Mouse (Mus musculus) cerebellum, adult (tissue): ENCODE data around the gene Jun.

ENCODE experiments used
- ATAC-seq: cut with Nextera tagmentation; 2 replicates; pipeline ENCODE4 v1.9.2; 2017; ENCODE audit warnings: mild to moderate bottlenecking, moderate library complexity, mixed read lengths; ENCODE audit not compliant: insufficient number of reproducible peaks, low FRiP score, low TSS enrichment

The Jun gene

GRCm38 (mm10) chr4:95044721-95045120 lies 7.3 kb downstream of the Jun start:
- no peak for ATAC-seq

GRCm38 (mm10) chr4:95038024-95038423 lies 14.0 kb downstream of the Jun start:
- no peak for ATAC-seq

GRCm38 (mm10) chr4:95031158-95031557 lies 20.9 kb downstream of the Jun start:
- no peak for ATAC-seq

GRCm38 (mm10) chr4:95025847-95026600 lies 26.0 kb downstream of the Jun start:
- no peak for ATAC-seq

- ATAC-seq, result no peak
Measured at GRCm38 (mm10) chr4:95023350-95023953, 28.6 kb downstream of the Jun start.

GRCm38 (mm10) chr4:95021649-95022637 lies 30.1 kb downstream of the Jun start:
- no peak for ATAC-seq

- ATAC-seq, result no peak
Measured at GRCm38 (mm10) chr4:95020201-95020600, 31.8 kb downstream of the Jun start.

- ATAC-seq, result no peak
Measured at GRCm38 (mm10) chr4:95018221-95018620, 33.8 kb downstream of the Jun start.

GRCm38 (mm10) chr4:95012706-95013105 lies 39.3 kb downstream of the Jun start:
- no peak for ATAC-seq

- ATAC-seq, result no peak
Measured at GRCm38 (mm10) chr4:95012256-95012655, 39.8 kb downstream of the Jun start.

- peak; percentile 58; the same call in 1 of the 2 replicates for ATAC-seq
Measured at GRCm38 (mm10) chr4:95008175-95009057, 43.6 kb downstream of the Jun start.

- ATAC-seq, result no peak
Measured at GRCm38 (mm10) chr4:95007759-95008158, 44.3 kb downstream of the Jun start.

GRCm38 (mm10) chr4:95005251-95005830 lies 46.7 kb downstream of the Jun start:
- no peak for ATAC-seq

GRCm38 (mm10) chr4:95001043-95001775 lies 50.8 kb downstream of the Jun start:
- ATAC-seq, result no peak

- no peak for ATAC-seq
Measured at GRCm38 (mm10) chr4:95000147-95000546, 51.9 kb downstream of the Jun start.

GRCm38 (mm10) chr4:94999249-94999648 lies 52.8 kb downstream of the Jun start:
- no peak for ATAC-seq
